Mouse (Mus musculus): ENCODE measurements around the gene Mllt6.
"Not testable (repeated sequence)": the region's sequence is repeated elsewhere in the genome, so short reads cannot be mapped to it uniquely, and the experiment has no call there.

The Mllt6 gene

GRCm38 (mm10) chr11:97662893-97663527 is at the start of gene Mllt6:
Gene Mllt6 (plus strand): TSS chr11:97663414.
- DNase-seq (ENCODE audit: low read depth, low spot score): no peak

- DNase-seq (ENCODE audit: low read depth, low spot score): no peak
Measured at GRCm38 (mm10) chr11:97615276-97615675, 47.9 kb upstream of the Mllt6 start.

GRCm38 (mm10) chr11:97618368-97618767 is 44.8 kb upstream of the Mllt6 start:
- DNase-seq (ENCODE audit: low read depth, low spot score): peak; percentile 56

- peak; percentile 45 for DNase-seq (ENCODE audit: low read depth, low spot score)
Measured at GRCm38 (mm10) chr11:97619391-97619795, 43.8 kb upstream of the Mllt6 start.

GRCm38 (mm10) chr11:97622440-97622839 is 40.8 kb upstream of the Mllt6 start:
- peak; percentile 83 for DNase-seq (ENCODE audit: low read depth, low spot score)

- peak; percentile 59 for DNase-seq (ENCODE audit: low read depth, low spot score)
Measured at GRCm38 (mm10) chr11:97623166-97623565, 40.0 kb upstream of the Mllt6 start.

- DNase-seq (ENCODE audit: low read depth, low spot score): peak; percentile 59
Measured at GRCm38 (mm10) chr11:97625551-97625950, 37.7 kb upstream of the Mllt6 start.

- peak; percentile 60 for DNase-seq (ENCODE audit: low read depth, low spot score)
Measured at GRCm38 (mm10) chr11:97626431-97626830, 36.8 kb upstream of the Mllt6 start.

GRCm38 (mm10) chr11:97626850-97627249 is 36.4 kb upstream of the Mllt6 start:
- peak; percentile 97 for DNase-seq (ENCODE audit: low read depth, low spot score)

GRCm38 (mm10) chr11:97627556-97628302 is 35.5 kb upstream of the Mllt6 start:
- peak; percentile 37 for DNase-seq (ENCODE audit: low read depth, low spot score)

- DNase-seq (ENCODE audit: low read depth, low spot score): no peak
Measured at GRCm38 (mm10) chr11:97628303-97628567, 35.0 kb upstream of the Mllt6 start.

- DNase-seq (ENCODE audit: low read depth, low spot score): peak; percentile 64
Measured at GRCm38 (mm10) chr11:97628568-97629518, 34.4 kb upstream of the Mllt6 start.

- DNase-seq (ENCODE audit: low read depth, low spot score): peak; percentile 93
Measured at GRCm38 (mm10) chr11:97629576-97629975, 33.6 kb upstream of the Mllt6 start, which contains the start of gene Epop. Gene Epop (minus strand): TSS chr11:97629702.

GRCm38 (mm10) chr11:97631046-97631445 is 32.2 kb upstream of the Mllt6 start:
- no peak for DNase-seq (ENCODE audit: low read depth, low spot score)

- DNase-seq (ENCODE audit: low read depth, low spot score): no peak
Measured at GRCm38 (mm10) chr11:97631500-97631899, 31.7 kb upstream of the Mllt6 start.

- peak; percentile 88 for DNase-seq (ENCODE audit: low read depth, low spot score)
Measured at GRCm38 (mm10) chr11:97631938-97632337, 31.3 kb upstream of the Mllt6 start.

- DNase-seq (ENCODE audit: low read depth, low spot score): not testable (repeated sequence)
Measured at GRCm38 (mm10) chr11:97632440-97632839, 30.8 kb upstream of the Mllt6 start.

GRCm38 (mm10) chr11:97635468-97636019 is 27.7 kb upstream of the Mllt6 start:
- DNase-seq (ENCODE audit: low read depth, low spot score): peak; percentile 95

GRCm38 (mm10) chr11:97641668-97642067 is 21.5 kb upstream of the Mllt6 start:
- DNase-seq (ENCODE audit: low read depth, low spot score): no peak

GRCm38 (mm10) chr11:97642746-97643145 is 20.5 kb upstream of the Mllt6 start:
- peak; percentile 69 for DNase-seq (ENCODE audit: low read depth, low spot score)

GRCm38 (mm10) chr11:97643380-97644055 is 19.7 kb upstream of the Mllt6 start:
- DNase-seq (ENCODE audit: low read depth, low spot score): no peak

Data from R1 (cell line).